Mouse (Mus musculus): ENCODE results near the gene Tln1. TPM values are rescaled to one million over a fixed set of nuclear protein-coding genes. Genes with fewer than 3 reads are reported as not detected.

Tln1 gene
- total and polyA plus RNA-seq, 3 experiments = 22.9 to 146 (median 112) TPM

DNA sequence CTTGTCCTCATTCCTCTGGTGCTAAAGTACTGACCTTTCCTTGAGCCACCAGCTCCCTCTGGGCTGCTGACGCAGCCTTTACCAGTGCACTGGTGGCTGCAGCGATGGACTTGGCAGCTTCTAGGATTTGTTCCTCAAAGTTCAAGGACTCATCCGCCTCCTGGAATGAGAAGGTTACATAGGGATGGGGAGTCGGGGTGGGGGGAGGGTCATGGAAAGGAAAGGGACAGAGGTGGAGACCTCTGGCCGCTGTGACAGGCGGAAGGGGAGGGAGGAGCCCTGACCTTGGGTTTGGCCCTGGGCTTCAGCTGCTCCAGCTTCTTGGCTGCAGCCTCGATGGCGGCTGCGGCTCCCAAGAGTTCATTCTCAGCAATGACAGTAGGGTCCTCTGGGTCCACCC lies 29.2 kb downstream of the Tln1 start:
- Histone ChIP-seq H3K4me1 (ENCODE audit: control insufficient read depth in 1 of 2, insufficient read depth in 2 of 2, low read length in 2 of 2) (peaks cover 0 to 8% of the 10 kb centered on the region in 2 experiments; a peak in 2 of 4 replicates), H3K27me3 (ENCODE audit: control insufficient read depth in 1 of 2, insufficient read depth in 2 of 2, low read length in 2 of 2) (no peaks in the 10 kb centered on the region), H3K4me3 (ENCODE audit: control insufficient read depth in 1 of 2, insufficient read depth in 1 of 2, low read depth in 2 of 2, low read length in 2 of 2) (no peak overlapping the region), H3K79me2 (ENCODE audit: control insufficient read depth, insufficient read depth, low read length, poor library complexity) (no peaks in the 10 kb centered on the region), H3K9ac (ENCODE audit: control insufficient read depth, low read depth, low read length, poor library complexity, severe bottlenecking) (no peak overlapping the region), H3K9me3 (replicated peaks; ENCODE audit: insufficient read depth, low read length) (no peaks in the 10 kb centered on the region), H3K36me3 (ENCODE audit: control insufficient read depth in 1 of 2, insufficient read depth in 2 of 2, low read length in 2 of 2) (peaks cover 2 to 8% of the 10 kb centered on the region in 2 experiments; a peak in 3 of 4 replicates), H3K27ac (ENCODE audit: control insufficient read depth, low read depth, low read length) (no peak overlapping the region)
- TF ChIP-seq ZC3H11A (IDR thresholded peaks at IDR 0.05; ENCODE audit: low read depth, low read length) (no peak), ZKSCAN1 (IDR thresholded peaks at IDR 0.05; ENCODE audit: low read depth, low read length) (no peak), RCOR1 (IDR thresholded peaks at IDR 0.05; ENCODE audit: low read depth, low read length) (no peak), CHD2 (IDR thresholded peaks at IDR 0.05; ENCODE audit: low read length) (no peak), RAD21 (IDR thresholded peaks at IDR 0.05; ENCODE audit: low read depth, low read length) (no peak), SIN3A (IDR thresholded peaks at IDR 0.05; ENCODE audit: low read length) (no peak), GABPA (IDR thresholded peaks at IDR 0.05; ENCODE audit: low read depth, low read length) (no peak), CHD1 (IDR thresholded peaks at IDR 0.05; ENCODE audit: low read depth, low read length) (no peak), ZMIZ1 (IDR thresholded peaks at IDR 0.05; ENCODE audit: low read depth, low read length) (no peak), GATA1 (IDR thresholded peaks at IDR 0.05; ENCODE audit: low read depth, low read length) (no peak), POLR2AphosphoS2 (IDR thresholded peaks at IDR 0.05; ENCODE audit: low read length) (no peak), POLR2AphosphoS5 (IDR thresholded peaks at IDR 0.05; ENCODE audit: borderline replicate concordance, low read depth, low read length) (no peak), POLR2A (IDR thresholded peaks at IDR 0.05; ENCODE audit: control insufficient read depth in 1 of 2, insufficient read depth in 1 of 2, low read depth in 1 of 2, low read length in 2 of 2, poor library complexity in 1 of 2) (no peak), MEF2A (IDR thresholded peaks at IDR 0.05; ENCODE audit: extremely low read depth, insufficient replicate concordance, low read depth, low read length, poor library complexity, severe bottlenecking) (no peak), MAFK (IDR thresholded peaks at IDR 0.05; ENCODE audit: borderline replicate concordance, low read depth, low read length) (no peak), UBTF (IDR thresholded peaks at IDR 0.05; ENCODE audit: borderline replicate concordance, insufficient read depth, low read depth, low read length) (no peak)
- DNase-seq (ENCODE audit: low read depth, low spot score) = no peak

- no peak overlapping the region for H3K27ac ChIP-seq (ENCODE audit: control insufficient read depth, low read depth, low read length)
- H3K27me3 ChIP-seq (ENCODE audit: control insufficient read depth in 1 of 2, insufficient read depth in 2 of 2, low read length in 2 of 2) = peaks cover 0 to 3% of the 10 kb centered on the region in 2 experiments; a peak in 1 of 4 replicates
- no peaks in the 10 kb centered on the region for H3K79me2 ChIP-seq (ENCODE audit: control insufficient read depth, insufficient read depth, low read length, poor library complexity)
- DNase-seq (ENCODE audit: low read depth, low spot score) = peak; percentile 92
- peaks cover 0 to 8% of the 10 kb centered on the region in 2 experiments; a peak in 2 of 4 replicates for H3K36me3 ChIP-seq (ENCODE audit: control insufficient read depth in 1 of 2, insufficient read depth in 2 of 2, low read length in 2 of 2)
- H3K9me3 ChIP-seq (replicated peaks; ENCODE audit: insufficient read depth, low read length) = no peaks in the 10 kb centered on the region
- peaks cover 0 to 8% of the 10 kb centered on the region in 2 experiments; a peak in 2 of 4 replicates for H3K4me1 ChIP-seq (ENCODE audit: control insufficient read depth in 1 of 2, insufficient read depth in 2 of 2, low read length in 2 of 2)
- no peak overlapping the region for H3K4me3 ChIP-seq (ENCODE audit: control insufficient read depth in 1 of 2, insufficient read depth in 1 of 2, low read depth in 2 of 2, low read length in 2 of 2)
- H3K9ac ChIP-seq (ENCODE audit: control insufficient read depth, low read depth, low read length, poor library complexity, severe bottlenecking) = no peak overlapping the region
- no peak for TF ChIP-seq CHD1 (IDR thresholded peaks at IDR 0.05; ENCODE audit: low read depth, low read length)
- no peak for TF ChIP-seq NRF1 (IDR thresholded peaks at IDR 0.05; ENCODE audit: insufficient read depth, low read depth, low read length, poor library complexity, severe bottlenecking)
- no peak for TF ChIP-seq GABPA (IDR thresholded peaks at IDR 0.05; ENCODE audit: low read depth, low read length)
- TF ChIP-seq ZC3H11A (IDR thresholded peaks at IDR 0.05; ENCODE audit: low read depth, low read length) = peak; percentile 78
- 0 out of 2 replicates have a peak, but pooled peaks have one; percentile 45 for TF ChIP-seq HCFC1 (IDR thresholded peaks at IDR 0.05; ENCODE audit: low read depth, low read length)
- no peak for TF ChIP-seq KAT2A (conservative IDR thresholded peaks at IDR 0.05; ENCODE audit: low read depth, low read length)
- no peak for TF ChIP-seq RCOR1 (IDR thresholded peaks at IDR 0.05; ENCODE audit: low read depth, low read length)
- no peak for TF ChIP-seq POLR2A (IDR thresholded peaks at IDR 0.05; ENCODE audit: control insufficient read depth in 1 of 2, insufficient read depth in 1 of 2, low read depth in 1 of 2, low read length in 2 of 2, poor library complexity in 1 of 2)
- TF ChIP-seq TAL1 (IDR thresholded peaks at IDR 0.05; ENCODE audit: low read length) = no peak
- TF ChIP-seq MYB (IDR thresholded peaks at IDR 0.05; ENCODE audit: low read depth, low read length) = no peak
- TF ChIP-seq EP300 (IDR thresholded peaks at IDR 0.05; ENCODE audit: low read depth in 1 of 2, low read length in 2 of 2) = 0 out of 4 replicates have a peak, but pooled peaks of 1 of the 2 experiments have one; percentile 8
- TF ChIP-seq MAX (IDR thresholded peaks at IDR 0.05; ENCODE audit: low read length) = peak; percentile 41; the same call in 1 of the 2 replicates
- peak; percentile 39; the same call in 1 of the 2 replicates for TF ChIP-seq MAZ (IDR thresholded peaks at IDR 0.05; ENCODE audit: low read depth, low read length)
- TF ChIP-seq JUND (IDR thresholded peaks at IDR 0.05; ENCODE audit: low read depth, low read length) = no peak
- TF ChIP-seq CHD2 (IDR thresholded peaks at IDR 0.05; ENCODE audit: low read length) = no peak
- no peak for TF ChIP-seq E2F4 (IDR thresholded peaks at IDR 0.05; ENCODE audit: borderline replicate concordance, low read depth, low read length)
- TF ChIP-seq POLR2AphosphoS2 (IDR thresholded peaks at IDR 0.05; ENCODE audit: low read length) = peak; percentile 63; the same call in 1 of the 2 replicates
- TF ChIP-seq MEF2A (IDR thresholded peaks at IDR 0.05; ENCODE audit: extremely low read depth, insufficient replicate concordance, low read depth, low read length, poor library complexity, severe bottlenecking) = no peak
- no peak for TF ChIP-seq ZKSCAN1 (IDR thresholded peaks at IDR 0.05; ENCODE audit: low read depth, low read length)
- TF ChIP-seq USF1 (IDR thresholded peaks at IDR 0.05; ENCODE audit: low read depth, low read length) = no peak
- TF ChIP-seq SIN3A (IDR thresholded peaks at IDR 0.05; ENCODE audit: low read length) = peak; percentile 88
- TF ChIP-seq TBP (IDR thresholded peaks at IDR 0.05; ENCODE audit: low read depth, low read length) = 0 out of 2 replicates have a peak, but pooled peaks have one; percentile 12
- no peak for TF ChIP-seq POLR2AphosphoS5 (IDR thresholded peaks at IDR 0.05; ENCODE audit: borderline replicate concordance, low read depth, low read length)
These were observed 31.9 kb downstream of the Tln1 start for GRCm38 (mm10) chr4:43530581-43530980.

Measured in MEL (cell line).